Mouse (Mus musculus): Measurements from ENCODE around the gene Cd4.

DNA sequence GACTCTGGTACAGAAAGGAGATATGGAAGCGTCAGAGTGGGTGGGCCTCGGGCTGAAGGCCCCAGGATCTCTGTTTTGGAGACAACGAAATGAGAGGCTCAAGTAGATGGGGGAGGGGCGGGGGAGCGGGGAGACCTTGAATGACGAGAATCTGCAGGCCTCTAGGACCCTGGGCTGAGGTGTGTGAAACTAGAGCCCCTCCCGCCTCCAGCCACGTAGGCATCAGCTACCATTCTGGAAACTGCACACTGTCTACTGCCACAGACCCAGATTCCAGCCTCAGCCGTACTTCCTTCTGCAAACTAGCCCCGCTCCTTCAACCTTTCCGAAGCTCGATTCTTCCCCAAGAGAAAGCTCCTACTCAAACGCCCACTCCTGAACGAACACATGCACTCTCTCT, 31.7 kb downstream of the Cd4 start:
- TF ChIP-seq CTCF (IDR thresholded peaks at IDR 0.05; ENCODE audit: extremely low read depth, insufficient read length, insufficient replicate concordance, low read depth, low read length): no peak
- TF ChIP-seq POLR2A (IDR thresholded peaks at IDR 0.05; ENCODE audit: low read depth, low read length): no peak

Data from small intestine, adult 2 months (tissue).